Mouse (Mus musculus) limb, embryonic 13.5 days (tissue): Measurements from ENCODE around the gene Hsdl2. TPM values are rescaled to one million over a fixed set of nuclear protein-coding genes. Genes with fewer than 3 reads are reported as not detected.

Source experiments
- ATAC-seq: fragments of 200-750 bp; cut with Nextera tagmentation; 2 replicates; pipeline ENCODE4 v1.8.0; 2017; ENCODE audit warnings: low read depth, moderate number of reproducible peaks, moderate TSS enrichment; ENCODE audit not compliant: low FRiP score
- H3K27ac ChIP-seq: fragments of 300-500 bp; sonication (generic); 2 replicates; pipeline ENCODE4 v1.5.1; 2015; ENCODE audit warnings: inconsistent platforms, mild to moderate bottlenecking, moderate library complexity
- H3K27me3 ChIP-seq: fragments of 300-500 bp; sonication (generic); 2 replicates; pipeline ENCODE4 v1.6.1; 2015; ENCODE audit warnings: mild to moderate bottlenecking, inconsistent platforms
- H3K36me3 ChIP-seq: fragments of 300-500 bp; sonication (generic); 2 replicates; pipeline ENCODE4 v1.6.1; 2015; ENCODE audit warnings: inconsistent platforms, mild to moderate bottlenecking, moderate library complexity
- H3K4me1 ChIP-seq: fragments of 300-500 bp; sonication (generic); 2 replicates; pipeline ENCODE4 v1.6.1; 2015; ENCODE audit warnings: inconsistent platforms
- H3K4me2 ChIP-seq: fragments of 300-500 bp; sonication (generic); replicated peaks from 2 replicates; pipeline ENCODE4 v1.6.1; 2015; ENCODE audit warnings: inconsistent platforms, mild to moderate bottlenecking, moderate library complexity
- H3K4me3 ChIP-seq: fragments of 300-500 bp; sonication (generic); 2 replicates; pipeline ENCODE4 v1.5.1; 2015; ENCODE audit warnings: moderate library complexity, mild to moderate bottlenecking, inconsistent platforms
- H3K9ac ChIP-seq: fragments of 300-500 bp; sonication (generic); 2 replicates; pipeline ENCODE4 v1.6.1; 2015; ENCODE audit warnings: mild to moderate bottlenecking, inconsistent platforms
- H3K9me3 ChIP-seq: fragments of 300-500 bp; sonication (generic); 2 replicates; pipeline ENCODE4 v1.6.1; 2016; ENCODE audit warnings: inconsistent platforms
- WGBS: fragments of 180-500 bp; shearing (Covaris S2); methylation state at CpG from one replicate; pipeline ENCODE4 v1.1.7; 2015; 5-methylcytosine and 5-hydroxymethylcytosine counted together
- polyA plus RNA-seq: library from polyadenylated mRNA; unstranded; fragments of >200 nt; fragmentation: Nextera tagmentation; extraction: Ambion mirVana; gene quantifications from 2 replicates; pipeline ENCODE4 v1.2.1, GENCODE M21; 2015

The Hsdl2 gene
- polyA plus RNA-seq, result 25.2 and 25.8 TPM in 2 replicates

DNA sequence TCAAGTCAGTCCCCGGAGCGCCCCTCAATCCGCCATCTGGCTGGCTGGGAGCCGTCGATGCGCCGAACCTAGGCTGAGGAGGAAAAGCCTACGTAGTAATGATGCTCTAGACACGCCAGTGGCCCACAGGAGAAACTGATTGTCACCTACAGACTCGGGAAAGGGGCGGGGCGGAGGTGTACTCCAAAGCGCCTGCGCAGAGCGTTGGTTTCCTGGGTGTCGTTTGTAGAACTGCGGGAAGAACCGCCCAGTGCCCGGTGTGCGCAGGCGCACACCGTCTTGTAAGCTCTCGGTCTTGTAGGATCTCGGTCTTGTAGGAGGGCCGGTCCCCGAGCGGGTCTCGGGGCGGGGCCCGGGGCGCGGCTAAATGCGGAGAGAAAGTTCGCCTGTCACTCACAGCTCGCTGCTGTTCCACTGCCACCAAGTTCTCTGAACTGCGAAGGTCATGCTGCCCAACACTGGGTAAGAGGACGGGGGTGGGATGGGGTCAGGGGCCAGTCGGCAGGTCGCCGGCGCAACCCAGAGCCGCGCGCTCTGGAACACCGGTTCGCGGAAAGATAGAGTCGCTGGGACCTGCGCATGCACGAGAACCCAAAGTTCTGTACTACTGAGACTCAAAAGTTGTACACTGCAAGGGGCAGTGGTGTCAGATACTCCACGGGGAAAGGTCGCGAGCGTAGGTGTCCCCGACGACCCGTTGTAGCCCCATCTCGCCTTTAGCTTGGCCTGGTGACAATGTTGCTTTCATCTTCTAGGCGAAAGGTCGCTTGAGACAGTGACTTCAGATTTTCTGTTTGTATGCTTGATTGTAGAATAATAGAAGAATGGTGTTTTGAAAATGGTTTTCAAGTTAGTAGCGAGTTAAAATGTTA lies at the start of gene Hsdl2:
Hsdl2 (plus strand) TSS at position 250 of the 872 bp plus-strand sequence.
- H3K36me3 ChIP-seq, result no peaks in the 10 kb centered on the region
- peak; percentile 94 for ATAC-seq
- WGBS, result under 1% methylated on average over 61 of the region's 61 CpGs
- peak within 1 kb of the TSS; percentile 67 for H3K4me3 ChIP-seq
- H3K27ac ChIP-seq, result peak within 1 kb of the TSS; percentile 84
- H3K4me1 ChIP-seq, result peaks cover 6% of the 10 kb centered on the region; the same call in 1 of the 2 replicates
- peak within 1 kb of the TSS; percentile 79 for H3K9ac ChIP-seq
- no peaks in the 10 kb centered on the region for H3K27me3 ChIP-seq
- H3K9me3 ChIP-seq, result no peaks in the 10 kb centered on the region
- peak within 1 kb of the TSS; percentile 76 for H3K4me2 ChIP-seq

DNA sequence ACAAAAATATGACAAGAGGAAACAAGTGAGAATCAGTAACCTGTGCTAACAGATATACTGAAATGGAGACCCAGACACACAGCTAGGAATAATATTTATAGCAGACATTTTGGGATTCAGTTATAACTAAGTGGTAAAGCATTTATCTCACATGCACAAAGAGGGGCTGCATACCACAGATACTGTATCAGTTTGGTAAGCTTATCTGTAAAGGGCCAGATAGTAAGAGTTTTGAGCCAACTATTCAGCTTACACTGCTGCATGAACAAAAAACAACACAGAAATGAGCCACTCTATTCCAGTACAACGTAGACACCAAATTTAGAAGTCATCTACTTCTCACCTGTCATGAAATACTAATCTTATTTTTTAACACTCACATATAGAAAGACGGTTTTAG lies 48.1 kb upstream of the Hsdl2 start:
- Histone ChIP-seq H3K27me3 (no peaks in the 10 kb centered on the region), H3K36me3 (no peaks in the 10 kb centered on the region), H3K4me3 (no peak overlapping the region), H3K4me1 (no peaks in the 10 kb centered on the region), H3K9ac (no peak overlapping the region), H3K27ac (no peak overlapping the region), H3K9me3 (no peaks in the 10 kb centered on the region), H3K4me2 (no peak overlapping the region)
- 73% methylated on average over 2 of the region's 2 CpGs for WGBS
- ATAC-seq, result no peak

DNA sequence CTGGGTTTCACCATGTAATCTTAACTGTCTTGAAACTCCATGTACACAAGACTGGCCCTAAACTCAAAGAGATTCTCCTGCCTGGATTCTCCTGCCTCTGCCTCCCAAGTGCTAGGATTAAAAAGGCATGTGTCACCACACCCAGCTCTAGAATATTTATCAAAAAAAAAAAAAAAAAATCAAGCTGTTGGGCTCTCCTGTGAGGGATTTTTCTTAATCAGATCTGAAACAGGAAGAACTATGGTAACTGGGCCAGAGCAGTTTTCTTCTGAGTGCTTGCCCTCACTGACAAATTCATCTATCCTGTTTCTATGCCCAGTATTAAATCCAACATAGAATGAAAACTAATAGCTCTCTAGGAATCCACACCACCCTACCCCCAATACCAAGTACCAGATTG lies 45.7 kb upstream of the Hsdl2 start:
- no peak overlapping the region for H3K4me2 ChIP-seq
- H3K9me3 ChIP-seq, result no peaks in the 10 kb centered on the region
- H3K27me3 ChIP-seq, result no peaks in the 10 kb centered on the region
- ATAC-seq, result no peak
- H3K27ac ChIP-seq, result no peak overlapping the region
- H3K4me3 ChIP-seq, result no peak overlapping the region
- H3K4me1 ChIP-seq, result no peaks in the 10 kb centered on the region
- no peak overlapping the region for H3K9ac ChIP-seq
- no peaks in the 10 kb centered on the region for H3K36me3 ChIP-seq

DNA sequence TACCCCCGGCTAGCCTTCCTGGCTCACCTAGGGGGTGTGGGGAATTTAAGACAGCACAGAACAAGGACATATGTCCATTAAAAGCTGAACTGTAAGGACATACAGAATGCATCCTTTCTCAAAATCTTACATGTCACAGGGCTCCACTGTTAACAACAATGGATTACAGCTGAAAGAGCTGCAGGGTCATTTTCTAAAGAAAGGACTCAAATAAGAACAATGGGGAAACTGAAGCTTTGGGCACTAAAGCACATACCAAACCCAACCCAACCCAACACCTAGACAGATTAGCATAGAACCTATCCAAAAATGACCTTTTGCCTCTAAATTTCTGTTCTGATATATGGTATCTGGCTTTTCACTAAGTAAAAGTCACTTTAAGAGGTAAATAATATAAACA lies 45.1 kb upstream of the Hsdl2 start:
- WGBS, result 87% methylated on average over 1 of the region's 1 CpGs

DNA sequence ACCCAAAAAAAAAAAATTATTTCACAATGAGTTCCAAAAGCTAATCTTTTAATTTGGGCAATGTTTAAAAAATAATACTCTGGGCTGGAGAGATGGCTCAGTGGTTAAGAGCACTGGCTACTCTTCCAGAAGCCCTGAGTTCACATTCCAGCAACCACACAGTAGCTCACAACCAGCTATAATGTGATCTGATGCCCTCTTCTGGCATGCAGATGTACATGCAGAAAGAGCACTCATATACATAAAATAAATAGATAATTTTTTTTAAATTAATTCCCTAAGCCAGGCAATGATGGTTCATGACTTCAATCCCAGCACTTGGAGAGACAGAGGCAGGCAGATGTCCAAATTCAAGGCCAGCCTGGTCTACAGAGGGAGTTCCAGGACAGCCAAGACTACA lies 38.4 kb upstream of the Hsdl2 start:
- H3K9me3 ChIP-seq, result no peaks in the 10 kb centered on the region
- H3K36me3 ChIP-seq, result no peaks in the 10 kb centered on the region
- no peak overlapping the region for H3K4me2 ChIP-seq
- H3K27ac ChIP-seq, result no peak overlapping the region
- H3K27me3 ChIP-seq, result no peaks in the 10 kb centered on the region
- no peak for ATAC-seq
- no peak overlapping the region for H3K9ac ChIP-seq
- H3K4me3 ChIP-seq, result no peak overlapping the region
- H3K4me1 ChIP-seq, result peaks cover 19% of the 10 kb centered on the region

More for the DNA sequence above, 45.1 kb upstream of the Hsdl2 start:
- H3K27ac ChIP-seq, result no peak overlapping the region
- no peaks in the 10 kb centered on the region for H3K9me3 ChIP-seq
- H3K4me1 ChIP-seq, result no peaks in the 10 kb centered on the region
- H3K27me3 ChIP-seq, result no peaks in the 10 kb centered on the region
- no peak overlapping the region for H3K9ac ChIP-seq
- H3K36me3 ChIP-seq, result no peaks in the 10 kb centered on the region
- no peak for ATAC-seq
- H3K4me3 ChIP-seq, result no peak overlapping the region
- no peak overlapping the region for H3K4me2 ChIP-seq

DNA sequence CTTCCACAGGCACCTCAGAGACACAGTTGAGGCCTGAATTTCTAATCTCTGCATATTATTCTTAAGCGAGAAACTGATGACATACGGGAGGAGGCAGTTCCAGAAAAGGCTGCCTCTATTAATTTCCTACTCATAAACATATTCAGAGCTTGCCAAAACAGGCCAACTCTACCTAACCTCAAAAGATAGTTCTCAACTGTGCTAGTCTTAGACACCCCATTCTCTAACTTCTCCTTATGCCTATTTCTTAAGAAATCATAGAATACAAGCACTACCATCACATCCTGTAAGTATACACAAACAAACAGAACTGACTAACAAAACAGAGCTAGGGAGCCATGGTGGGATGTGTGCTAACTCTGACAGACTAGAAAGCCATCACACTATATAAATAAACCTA lies 36.7 kb upstream of the Hsdl2 start:
- Histone ChIP-seq H3K4me3 (no peak overlapping the region), H3K9me3 (no peaks in the 10 kb centered on the region), H3K27ac (no peak overlapping the region), H3K36me3 (no peaks in the 10 kb centered on the region), H3K27me3 (no peaks in the 10 kb centered on the region), H3K4me2 (no peak overlapping the region), H3K9ac (no peak overlapping the region), H3K4me1 (peaks cover 20% of the 10 kb centered on the region)
- 80% methylated on average over 2 of the region's 2 CpGs for WGBS
- no peak for ATAC-seq

DNA sequence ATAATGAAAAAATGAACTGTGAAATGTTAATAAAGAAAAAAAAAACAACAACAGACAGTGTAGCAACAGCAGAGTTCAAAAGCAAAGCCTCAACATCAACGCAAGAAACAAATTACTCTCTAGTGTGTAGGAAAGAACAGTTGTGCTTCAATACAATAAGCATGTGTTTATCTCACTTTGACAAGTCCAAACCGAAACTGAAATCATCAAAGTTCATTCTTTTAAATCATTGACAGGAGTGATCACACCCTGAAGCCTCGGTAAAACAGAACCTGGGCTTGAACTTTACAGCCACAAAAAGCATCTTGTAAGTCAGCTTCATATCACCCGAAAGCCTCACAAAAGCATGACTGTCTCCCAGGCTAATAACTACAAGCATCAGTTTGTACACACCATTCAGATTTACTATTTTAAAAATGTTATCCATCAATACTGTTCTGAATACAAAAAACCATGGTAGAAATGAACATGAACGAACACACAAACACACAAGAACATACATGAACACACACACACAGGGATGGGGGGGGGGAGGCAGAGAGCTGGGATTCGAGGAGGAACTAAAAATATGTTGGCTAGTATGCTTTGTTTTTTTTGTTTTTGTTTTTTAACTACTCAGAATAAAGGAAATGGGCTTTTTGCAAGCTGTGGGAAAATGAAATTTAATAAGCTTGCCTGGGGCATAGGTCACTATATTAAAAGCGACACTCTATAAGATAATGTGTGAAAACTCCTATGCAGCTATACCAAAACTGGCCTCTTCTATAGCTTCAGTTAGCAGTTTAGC lies 34.9 kb upstream of the Hsdl2 start:
- 54% methylated on average over 7 of the region's 7 CpGs for WGBS
- H3K36me3 ChIP-seq, result no peaks in the 10 kb centered on the region
- H3K4me1 ChIP-seq, result peaks cover 20% of the 10 kb centered on the region
- no peaks in the 10 kb centered on the region for H3K27me3 ChIP-seq
- peak overlapping the region; percentile 75; the same call in 1 of the 2 replicates for H3K4me2 ChIP-seq
- no peak overlapping the region for H3K4me3 ChIP-seq
- H3K27ac ChIP-seq, result no peak overlapping the region
- no peak for ATAC-seq
- H3K9ac ChIP-seq, result no peak overlapping the region
- no peaks in the 10 kb centered on the region for H3K9me3 ChIP-seq

DNA sequence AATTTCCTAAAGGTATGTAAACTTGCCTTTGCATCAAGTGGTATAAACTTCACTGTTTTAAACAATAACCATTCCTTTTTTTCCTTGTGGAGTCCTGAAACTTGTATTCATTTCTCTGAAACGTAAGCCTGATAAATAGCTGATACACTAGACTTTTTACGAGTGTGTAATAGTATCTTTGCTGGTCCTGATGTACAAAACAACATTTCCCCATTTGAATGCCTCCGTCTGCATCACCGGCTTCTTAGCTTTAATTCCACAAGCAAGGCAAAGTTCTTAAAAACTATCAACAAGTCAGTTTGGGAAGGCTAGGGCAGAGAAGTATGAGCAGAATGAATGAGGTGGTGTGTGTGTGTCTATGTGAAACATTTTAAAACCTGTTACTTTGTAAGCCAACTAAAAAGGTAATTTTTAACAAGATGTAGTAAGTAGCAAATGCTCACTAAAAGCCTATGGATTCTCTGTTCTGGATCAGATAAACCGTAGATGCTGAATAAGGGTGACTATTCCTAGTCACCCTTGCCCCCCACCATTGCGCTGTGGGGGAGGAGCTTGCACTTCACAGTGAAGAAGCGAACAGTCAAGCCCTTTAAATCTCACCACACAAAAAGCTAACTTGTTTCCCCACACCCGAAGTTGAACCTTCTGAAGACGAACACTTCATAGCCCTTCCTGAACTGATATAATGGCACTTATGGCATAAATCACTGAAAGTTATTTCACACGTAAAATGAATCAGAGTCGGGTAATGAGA lies 34.0 kb upstream of the Hsdl2 start:
- Histone ChIP-seq H3K9ac (0 out of 2 replicates have a peak overlapping the region, but pooled peaks have one; percentile 93), H3K36me3 (no peaks in the 10 kb centered on the region), H3K4me2 (peak overlapping the region; percentile 75), H3K9me3 (no peaks in the 10 kb centered on the region), H3K4me3 (peak overlapping the region; percentile 90), H3K27ac (no peak overlapping the region), H3K4me1 (peaks cover 20% of the 10 kb centered on the region), H3K27me3 (no peaks in the 10 kb centered on the region)
- WGBS, result 16% methylated on average over 11 of the region's 11 CpGs
- ATAC-seq, result no peak

DNA sequence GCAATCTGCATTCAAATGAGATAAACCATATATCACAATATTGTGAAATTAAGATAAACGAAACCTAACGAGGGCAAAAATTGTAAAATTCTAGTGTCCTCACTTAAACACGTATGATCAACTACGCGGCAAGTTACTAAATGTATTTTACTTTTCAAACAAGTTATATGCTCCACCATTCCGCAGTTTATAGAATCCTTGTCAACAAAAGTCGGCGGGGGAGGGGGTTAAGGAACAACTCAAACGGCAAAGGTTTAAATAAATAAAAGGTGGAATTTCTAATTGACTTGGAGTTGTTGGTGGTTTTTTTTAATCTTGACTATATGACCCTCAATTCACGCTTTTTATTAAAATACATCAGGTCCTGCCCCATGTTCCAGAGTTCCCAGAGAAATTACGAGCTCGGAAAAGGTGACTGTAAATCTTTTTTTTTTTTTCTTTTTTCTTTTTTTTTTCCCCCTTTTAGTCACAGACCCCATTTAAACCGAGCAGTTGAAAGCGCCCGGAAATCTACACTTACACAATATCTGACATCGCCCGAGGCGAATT lies 33.3 kb upstream of the Hsdl2 start:
- Histone ChIP-seq H3K9me3 (no peaks in the 10 kb centered on the region), H3K27ac (peak overlapping the region; percentile 94; the same call in 1 of the 2 replicates), H3K27me3 (no peaks in the 10 kb centered on the region), H3K4me3 (peak overlapping the region; percentile 90), H3K9ac (peak overlapping the region; percentile 93), H3K4me2 (peak overlapping the region; percentile 75), H3K36me3 (no peaks in the 10 kb centered on the region), H3K4me1 (peaks cover 20% of the 10 kb centered on the region)
- no peak for ATAC-seq
- WGBS, result 4% methylated on average over 18 of the region's 18 CpGs

DNA sequence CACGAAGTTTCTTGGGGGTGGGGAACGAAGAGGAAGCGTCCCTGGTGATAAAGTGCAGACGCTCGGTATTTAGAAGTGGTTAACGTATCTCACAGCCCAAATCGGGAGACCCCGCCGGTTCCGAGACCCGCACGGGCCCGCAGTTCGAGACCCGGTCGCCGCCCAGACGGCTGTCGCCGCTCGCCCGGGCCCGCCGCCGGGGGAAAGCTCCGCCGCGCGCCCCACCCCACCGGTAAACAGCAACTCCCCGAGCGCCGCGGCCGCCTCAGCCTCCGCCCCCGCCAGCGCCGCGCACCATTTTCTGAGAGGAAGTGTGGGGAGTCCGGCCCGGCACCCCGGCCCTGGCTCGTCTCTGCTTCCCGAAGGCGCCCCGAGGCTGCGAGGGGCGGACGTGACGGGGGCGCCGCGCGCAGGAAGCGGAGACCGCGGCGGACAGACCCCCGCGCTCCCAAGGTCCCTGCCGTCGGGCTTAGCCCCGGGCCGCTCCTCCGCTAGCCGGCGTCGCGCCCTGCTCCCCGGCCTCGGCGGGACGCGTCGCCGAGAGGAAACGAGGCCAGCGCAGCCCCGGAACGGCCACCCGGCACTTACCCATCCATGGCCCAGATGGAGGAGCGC lies 32.7 kb upstream of the Hsdl2 start:
- WGBS, result 0% methylated on average over 73 of the region's 83 CpGs
- peak; percentile 81 for ATAC-seq
- no peaks in the 10 kb centered on the region for H3K36me3 ChIP-seq
- peak overlapping the region; percentile 90 for H3K4me3 ChIP-seq
- peak overlapping the region; percentile 93 for H3K9ac ChIP-seq
- H3K27me3 ChIP-seq, result no peaks in the 10 kb centered on the region
- H3K27ac ChIP-seq, result peak overlapping the region; percentile 94
- H3K4me2 ChIP-seq, result peak overlapping the region; percentile 75
- peaks cover 20% of the 10 kb centered on the region for H3K4me1 ChIP-seq
- no peaks in the 10 kb centered on the region for H3K9me3 ChIP-seq

DNA sequence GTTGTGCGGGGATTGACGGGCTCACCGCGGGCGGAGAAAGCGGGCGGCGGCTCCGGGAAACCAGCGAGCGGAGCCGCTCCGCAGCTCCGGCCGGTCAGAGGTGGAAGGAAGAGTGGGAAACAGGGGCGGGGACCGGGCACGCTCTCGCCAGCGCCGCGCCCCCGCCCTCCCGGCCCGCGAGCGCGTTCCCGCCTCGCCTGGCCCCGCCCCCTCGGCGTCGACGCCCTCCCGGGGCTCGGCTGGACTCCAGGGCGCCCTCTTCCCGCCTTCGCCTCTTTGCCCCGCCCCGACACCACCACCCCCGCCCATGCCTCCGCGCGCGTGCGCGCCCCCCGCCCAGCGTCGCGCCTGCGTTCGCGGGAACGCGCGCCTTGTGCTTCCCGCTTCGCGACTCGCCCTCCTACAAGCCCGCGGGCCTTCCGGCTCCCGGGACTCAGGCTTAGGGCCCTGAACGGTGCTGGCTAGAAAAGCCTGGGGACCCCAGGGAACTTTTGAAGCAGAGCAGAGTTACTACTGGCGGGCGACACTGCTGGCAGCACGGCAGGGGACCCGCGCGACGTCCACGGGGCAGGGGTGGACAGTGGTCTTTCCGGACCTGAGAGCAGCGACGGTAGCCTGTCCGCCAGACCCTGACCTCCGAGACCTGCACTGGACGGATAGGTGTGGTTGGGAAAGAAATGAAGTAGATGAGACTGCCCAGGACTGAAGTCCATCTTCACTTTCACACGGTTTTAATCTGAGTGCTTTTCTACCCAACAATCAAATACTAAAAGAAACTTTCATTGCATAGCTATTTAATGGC lies 32.0 kb upstream of the Hsdl2 start, which contains the start of gene Ptbp3:
Ptbp3 (minus strand) TSS at position 190 of the 802 bp plus-strand sequence.
- Histone ChIP-seq H3K9ac (peak within 1 kb of the TSS; percentile 93), H3K9me3 (no peaks in the 10 kb centered on the region), H3K27ac (peak within 1 kb of the TSS; percentile 94), H3K4me3 (peak within 1 kb of the TSS; percentile 90), H3K4me2 (peak within 1 kb of the TSS; percentile 75), H3K36me3 (no peaks in the 10 kb centered on the region), H3K4me1 (peaks cover 20% of the 10 kb centered on the region), H3K27me3 (no peaks in the 10 kb centered on the region)
- ATAC-seq, result peak; percentile 92
- WGBS, result under 1% methylated on average over 82 of the region's 83 CpGs
